Mouse (Mus musculus) retina, adult 2 months (tissue): ENCODE data around the gene Plcd1.
A peak's percentile ranks its signal among the peaks of the same experiment; 100 is the strongest.

ENCODE experiments used
- DNase-seq: peaks from one replicate; pipeline ENCODE4 v3.0.0-alpha.2; 2012; ENCODE audit warnings: low read depth, low spot score

Plcd1 gene

DNA sequence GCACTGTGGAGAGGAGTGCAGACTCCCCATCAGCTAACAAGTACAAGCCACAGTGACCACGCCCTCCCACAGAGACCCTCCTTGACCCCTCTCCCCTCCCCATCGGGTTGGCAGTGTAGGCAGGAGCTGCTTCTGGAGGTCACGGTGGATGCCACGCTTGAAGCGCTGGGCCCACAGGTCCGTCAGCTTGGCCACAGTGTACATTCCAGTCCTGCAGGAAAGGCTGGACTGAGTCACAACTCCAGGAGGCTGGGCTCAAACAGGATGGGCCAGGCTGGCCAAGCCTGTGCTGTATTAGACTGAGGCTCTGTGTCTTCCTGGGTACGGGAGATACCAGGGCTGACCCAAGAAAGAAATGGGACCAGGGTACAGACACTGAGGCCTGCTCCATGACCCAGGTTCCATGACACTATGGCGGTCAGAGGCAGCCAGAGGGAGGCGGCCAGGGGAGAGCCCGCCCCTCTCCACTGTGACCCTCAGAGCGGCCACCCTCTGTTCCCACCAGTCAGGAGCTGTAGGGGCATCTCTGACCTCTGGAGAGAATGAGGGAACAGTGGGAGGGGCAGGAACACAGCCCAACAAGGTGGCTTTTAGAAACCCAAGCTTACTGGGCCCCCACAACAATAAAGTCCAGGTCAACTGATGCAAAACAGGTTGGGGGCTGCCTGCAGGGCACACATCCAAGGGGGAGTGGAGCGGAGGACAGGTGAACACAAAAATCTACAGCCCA lies 1.6 kb downstream of the Plcd1 start:
- DNase-seq: no peak

DNA sequence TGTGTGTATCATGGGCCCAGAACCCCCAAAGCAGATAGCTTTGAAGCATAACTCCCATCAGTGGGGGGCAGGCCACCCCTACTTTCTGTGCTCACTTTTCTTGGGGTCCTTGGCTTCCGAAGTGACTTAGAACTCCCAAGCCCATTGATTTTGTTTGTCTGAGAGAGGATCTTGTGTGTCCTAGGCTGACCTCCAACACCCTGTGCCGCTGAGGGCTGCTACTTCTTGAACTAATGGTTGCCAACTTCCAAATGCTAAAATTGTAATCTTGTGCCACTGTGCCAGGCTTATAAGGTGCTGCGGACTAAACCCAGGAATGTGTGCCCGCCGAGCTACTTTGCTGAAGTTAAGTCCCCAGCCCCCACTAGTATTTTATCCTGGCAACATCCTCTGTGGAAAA lies 2.8 kb downstream of the Plcd1 start:
- no peak for DNase-seq

DNA sequence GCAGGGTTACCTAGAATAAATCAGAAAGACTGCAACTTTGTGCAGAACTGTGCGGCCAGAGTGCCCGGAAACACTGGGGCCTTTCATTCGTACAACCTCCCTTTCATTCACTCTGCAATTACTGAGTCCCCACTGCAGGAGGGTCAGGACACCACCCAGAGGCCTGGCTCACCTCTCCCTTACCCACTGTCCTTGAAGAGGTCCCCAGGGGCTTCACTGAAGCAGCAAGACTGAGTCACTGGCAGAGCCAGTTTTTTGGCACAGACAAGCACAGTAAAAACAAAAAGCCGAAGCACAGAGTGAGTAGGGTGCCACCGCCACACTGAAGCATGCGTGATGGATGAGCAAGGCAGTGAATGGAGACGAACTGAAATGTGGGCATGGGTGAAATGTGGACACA lies 3.9 kb downstream of the Plcd1 start:
- no peak for DNase-seq

DNA sequence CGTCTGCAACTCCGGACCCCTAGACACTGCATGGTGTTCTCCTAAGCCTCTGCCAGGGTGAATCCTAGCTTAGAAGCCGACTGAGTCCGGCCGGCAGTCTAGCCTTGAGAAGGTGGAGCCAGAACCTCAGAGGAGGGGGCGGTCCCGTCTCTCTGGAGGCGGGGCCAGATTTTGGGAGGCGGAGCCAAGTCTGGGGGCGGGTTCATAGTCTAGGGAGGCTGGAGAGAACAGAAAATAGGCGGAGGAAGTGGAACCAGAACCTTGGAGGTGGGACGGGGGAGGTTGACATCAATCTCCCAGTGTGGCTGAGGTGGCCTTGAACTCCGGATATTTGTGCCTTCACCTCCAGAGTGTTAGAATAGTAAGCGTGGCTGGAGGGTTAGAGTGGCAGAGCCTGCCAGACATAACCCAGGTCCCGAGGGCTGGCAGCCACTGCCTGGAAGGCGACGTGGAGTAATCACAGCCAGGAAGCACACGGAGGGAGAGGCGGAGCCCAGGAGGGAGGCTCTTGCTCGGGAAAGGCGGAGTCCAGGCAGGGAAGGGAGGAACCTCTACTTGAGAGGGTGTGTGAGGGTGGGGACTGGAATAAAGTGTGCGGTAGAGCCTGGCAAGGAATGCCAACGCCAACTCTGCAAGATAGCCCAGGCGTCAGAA lies 5.0 kb downstream of the Plcd1 start:
- peak; percentile 45 for DNase-seq

DNA sequence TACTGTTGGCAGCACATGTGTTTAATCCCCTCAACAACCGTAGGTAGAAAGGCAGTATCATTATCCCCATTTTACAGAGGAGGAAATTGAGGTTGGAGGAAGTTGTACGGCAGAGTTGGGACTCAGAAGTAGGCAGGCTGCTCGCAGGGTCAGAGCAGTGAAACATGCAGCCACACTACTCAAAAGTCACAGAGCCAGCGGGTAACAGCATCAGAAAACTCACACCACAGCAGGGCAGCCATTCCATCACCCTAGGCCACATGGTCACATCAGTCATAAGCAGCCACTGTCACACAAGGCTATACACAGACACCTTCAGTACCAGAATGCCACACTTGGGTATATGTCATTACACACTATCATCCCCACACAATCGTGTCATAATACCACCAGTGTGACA lies 6.0 kb downstream of the Plcd1 start:
- DNase-seq: no peak

DNA sequence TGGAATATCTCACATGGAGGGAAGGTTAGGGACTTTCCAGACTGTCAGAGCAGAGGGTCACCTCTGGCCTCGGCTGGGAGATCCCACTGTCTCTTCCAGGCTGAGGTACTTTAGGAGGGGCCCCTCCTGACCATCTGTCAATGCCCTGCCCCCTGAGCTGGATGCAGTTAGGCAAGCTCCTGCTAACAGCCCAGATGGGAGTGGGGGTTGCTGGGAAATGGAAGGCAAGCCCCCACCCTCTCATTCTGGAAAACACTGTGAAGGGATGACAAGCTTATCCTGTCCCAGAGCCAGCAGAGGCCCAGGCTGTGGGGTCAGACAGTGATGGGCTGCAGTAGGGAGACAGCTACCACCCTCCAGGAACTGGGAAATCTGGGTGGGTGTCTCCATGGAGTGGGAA lies 6.9 kb downstream of the Plcd1 start:
- no peak for DNase-seq

DNA sequence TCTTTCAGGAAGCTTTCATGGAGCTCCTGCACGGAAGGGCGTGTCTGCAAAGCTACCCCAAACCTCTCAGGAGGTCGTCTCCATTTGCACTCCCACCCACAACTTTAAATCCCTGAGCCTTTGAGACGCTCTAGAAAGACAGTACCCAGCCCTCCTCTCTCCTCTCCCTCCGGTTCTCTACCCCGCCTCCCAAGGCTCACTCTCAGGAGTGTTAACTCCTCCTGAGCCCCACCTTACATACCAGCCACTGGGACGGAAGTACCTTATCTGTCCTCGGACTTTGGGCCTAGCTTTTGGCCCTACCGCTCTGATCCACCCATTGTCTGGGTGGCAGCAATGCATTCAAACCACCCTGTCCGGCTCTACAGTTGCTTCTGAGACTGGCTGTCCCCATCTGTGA lies 9.3 kb downstream of the Plcd1 start:
- no peak for DNase-seq

DNA sequence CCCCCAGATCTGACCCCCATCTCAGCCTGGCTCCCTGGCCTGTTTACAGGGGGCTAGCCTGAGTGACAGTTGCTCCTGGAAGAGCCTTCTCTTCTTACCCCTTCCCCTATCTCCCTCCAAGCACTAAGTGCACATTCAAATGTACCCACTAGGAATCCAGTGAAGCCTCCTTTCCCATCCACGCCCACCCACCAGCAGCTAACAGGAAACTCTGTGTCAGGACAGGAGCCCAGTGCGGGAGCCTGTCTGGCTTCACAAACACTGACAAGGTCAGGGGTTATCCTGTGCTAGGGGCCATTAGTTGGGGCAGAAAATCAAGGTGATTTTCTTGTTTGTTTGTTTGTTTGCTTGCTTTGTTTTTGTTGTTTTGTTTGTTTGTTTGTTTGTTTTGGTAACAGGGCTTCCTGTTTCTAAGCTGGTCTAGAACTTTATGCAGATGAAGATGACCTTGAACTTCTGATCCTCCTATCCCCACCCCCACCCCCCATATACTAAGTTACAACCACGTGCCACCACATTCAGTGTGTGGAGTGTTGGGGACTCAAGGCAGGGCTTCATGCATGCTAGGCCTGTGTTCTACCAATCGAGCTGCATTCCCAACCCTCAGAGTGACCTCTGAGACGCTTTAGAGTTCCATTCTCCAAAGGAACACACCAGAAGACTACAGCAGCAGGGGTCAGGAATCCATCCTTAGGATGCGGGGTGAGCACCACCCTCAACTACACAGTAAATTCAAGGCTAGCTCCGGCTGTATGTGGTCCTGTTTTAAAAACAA lies 10.5 kb downstream of the Plcd1 start:
- no peak for DNase-seq

DNA sequence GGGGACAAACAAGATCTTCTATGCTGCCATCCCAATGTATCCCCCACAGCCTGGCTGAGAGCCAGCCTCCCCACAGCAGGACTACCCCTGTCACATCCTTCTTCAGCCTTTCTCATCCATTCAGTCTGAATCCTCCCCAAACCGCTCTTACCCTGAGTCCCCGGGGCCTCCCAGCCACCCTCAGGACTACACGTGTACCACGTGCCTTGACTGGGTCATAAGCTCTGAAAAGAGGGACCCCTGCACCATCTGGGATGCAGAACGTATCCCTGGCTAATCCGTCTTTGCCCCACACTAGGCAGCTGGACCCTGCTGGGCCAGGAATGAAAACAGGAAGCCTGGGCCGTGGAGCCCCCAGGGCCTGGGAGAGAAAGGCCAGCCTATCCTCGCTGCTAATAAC lies 11.3 kb downstream of the Plcd1 start:
- no peak for DNase-seq

DNA sequence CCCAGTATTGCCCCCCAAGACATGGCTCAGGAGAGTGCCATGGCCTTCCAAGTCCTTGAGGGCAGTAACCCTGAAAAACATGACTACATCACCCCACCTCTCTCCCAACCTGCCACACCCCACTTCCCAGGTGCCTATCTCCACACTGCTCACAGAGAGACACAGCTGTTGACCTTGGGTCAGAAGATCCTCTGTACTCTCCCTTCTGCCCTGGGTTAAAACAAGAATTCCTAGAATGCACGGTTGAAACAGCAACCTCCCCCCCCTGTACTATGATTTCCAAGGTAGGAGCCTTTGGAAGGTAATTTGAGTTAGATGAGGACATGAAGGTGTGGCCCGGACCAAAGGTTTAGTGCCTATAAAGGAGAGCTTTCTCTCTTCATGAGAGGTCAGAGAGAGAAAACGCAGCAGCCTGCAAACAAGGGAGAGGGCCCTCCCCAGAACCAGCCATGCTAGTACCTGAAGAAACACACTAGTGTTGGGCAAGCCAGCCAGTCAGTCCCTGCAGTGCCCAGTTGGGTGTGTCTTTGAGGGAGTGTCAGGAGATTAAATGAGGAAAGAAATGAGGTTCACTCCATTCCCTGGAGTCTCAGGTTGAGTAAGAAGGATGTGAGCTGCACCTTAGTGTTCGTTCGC lies 13.1 kb downstream of the Plcd1 start:
- no peak for DNase-seq

DNA sequence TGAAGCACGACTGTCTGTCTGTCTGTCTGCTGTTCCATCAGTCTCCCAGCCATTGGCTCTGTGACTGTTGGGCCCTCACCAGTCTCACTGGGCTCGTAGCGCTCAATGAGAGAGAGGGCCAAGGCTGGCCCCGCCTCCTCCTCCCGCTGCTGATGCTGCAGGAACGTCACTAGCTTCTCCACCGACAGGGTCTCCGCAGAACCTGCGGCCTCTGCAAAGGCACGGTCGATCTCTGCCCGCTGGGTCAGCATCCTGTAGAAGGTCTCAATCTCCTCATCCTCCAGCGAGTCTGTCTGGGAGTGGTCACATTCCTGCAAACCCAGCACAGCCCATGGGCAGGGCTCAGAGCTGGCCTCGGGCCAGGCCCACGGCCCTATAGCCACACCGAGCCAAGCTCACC lies 17.6 kb downstream of the Plcd1 start:
- no peak for DNase-seq

DNA sequence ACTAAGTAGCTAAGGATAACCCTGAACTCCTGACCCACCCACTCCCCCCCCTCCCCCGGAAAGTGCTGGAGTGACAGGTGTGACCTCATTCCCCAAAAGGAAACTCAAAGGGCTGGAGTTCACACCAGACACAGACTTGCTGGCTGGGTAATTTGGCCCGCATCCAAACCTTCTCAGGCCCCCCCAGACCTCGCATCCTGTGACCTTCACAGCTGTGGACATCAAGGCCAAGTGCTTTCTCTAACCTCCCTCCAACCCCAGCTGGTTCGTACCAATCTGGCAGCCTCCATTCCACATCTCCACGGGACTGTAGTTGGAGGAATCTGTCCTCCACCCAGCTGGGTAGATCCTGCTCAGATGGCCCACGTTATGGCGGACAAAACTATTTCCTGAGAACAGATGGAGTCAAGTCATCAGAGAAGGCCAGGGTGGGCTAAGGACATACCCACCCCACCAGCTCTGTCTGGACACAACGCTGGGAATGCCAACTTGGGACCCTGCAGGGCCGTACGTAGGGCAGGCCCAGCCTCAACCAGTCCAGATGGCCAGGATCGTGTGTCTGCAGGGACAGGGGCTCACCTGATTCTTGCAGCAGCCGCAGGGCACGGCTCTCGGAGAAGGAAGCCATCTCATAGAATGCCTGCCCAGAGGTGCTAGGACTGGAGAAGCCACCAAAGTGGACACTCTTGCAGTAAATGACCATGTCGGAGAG lies 20.0 kb downstream of the Plcd1 start:
- DNase-seq: no peak

DNA sequence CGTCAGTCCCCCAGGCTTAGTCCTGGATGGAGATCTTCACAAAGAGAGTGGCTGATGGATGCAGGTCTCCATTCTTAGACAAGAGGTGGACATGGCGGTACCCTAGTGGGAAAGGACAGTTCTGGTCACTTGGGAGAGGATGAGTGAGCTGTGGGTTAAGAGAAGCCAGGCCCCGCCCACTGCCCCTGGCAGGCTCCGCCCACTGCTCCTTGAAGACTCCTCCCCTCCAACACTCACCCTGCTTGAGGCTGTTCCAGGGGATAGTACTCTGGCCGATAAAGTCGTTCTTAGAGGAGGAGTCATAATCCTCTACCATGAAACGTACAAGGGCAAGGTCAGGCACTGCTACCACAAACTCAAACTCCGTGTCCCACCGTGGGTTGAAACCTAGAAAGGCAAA lies 21.5 kb downstream of the Plcd1 start:
- DNase-seq: no peak

DNA sequence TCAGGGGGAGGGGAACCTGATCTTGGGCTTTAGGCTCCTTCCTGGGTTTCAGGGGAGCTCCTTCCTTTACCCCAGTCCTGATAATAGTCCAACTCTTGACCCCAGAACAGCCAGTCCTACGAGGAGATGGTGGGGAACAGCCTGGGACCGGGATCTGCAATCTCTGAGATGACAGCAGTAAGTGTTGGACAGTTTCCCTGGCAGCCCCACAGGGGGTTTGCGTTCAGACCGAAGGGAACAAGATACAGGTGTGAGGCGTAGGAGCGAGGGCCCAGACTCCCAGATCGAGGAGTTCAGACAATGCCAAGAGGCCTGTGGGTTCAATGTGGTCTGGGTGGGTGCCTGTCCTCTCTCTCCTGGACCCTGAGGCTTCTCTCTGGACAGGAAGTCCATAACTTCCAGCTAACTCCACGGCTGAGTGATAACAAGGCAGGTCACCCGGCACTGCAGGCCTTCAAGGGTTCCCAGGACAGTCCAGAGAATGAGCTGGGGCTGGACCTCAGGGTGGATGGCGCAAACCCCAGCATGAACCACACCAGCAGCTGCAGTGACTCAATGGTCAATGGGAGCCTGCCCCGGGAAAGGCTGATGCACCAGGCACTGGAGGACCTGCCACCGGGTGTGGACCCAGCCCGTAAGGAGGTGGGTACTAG lies 23.0 kb downstream of the Plcd1 start:
- no peak for DNase-seq

DNA sequence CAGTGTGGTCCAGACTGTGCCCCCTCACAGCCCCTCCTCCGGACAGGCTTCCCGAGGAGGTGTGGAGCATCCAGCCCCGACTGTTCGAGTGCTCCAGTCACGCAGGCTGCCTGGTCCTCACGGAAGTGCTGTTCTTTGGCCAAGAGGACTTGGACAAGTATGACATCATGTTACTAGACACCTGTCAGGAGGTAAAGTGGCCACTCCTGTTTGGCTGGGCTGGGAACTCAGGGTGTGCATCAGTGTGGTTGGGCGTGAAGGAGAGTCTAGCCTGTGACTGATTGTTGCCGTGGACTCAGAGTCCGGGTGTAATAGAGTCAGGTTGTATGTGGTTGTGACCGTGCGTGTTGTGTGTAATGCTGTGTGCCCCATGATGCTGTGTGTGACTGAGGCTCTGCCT lies 25.0 kb downstream of the Plcd1 start:
- no peak for DNase-seq

DNA sequence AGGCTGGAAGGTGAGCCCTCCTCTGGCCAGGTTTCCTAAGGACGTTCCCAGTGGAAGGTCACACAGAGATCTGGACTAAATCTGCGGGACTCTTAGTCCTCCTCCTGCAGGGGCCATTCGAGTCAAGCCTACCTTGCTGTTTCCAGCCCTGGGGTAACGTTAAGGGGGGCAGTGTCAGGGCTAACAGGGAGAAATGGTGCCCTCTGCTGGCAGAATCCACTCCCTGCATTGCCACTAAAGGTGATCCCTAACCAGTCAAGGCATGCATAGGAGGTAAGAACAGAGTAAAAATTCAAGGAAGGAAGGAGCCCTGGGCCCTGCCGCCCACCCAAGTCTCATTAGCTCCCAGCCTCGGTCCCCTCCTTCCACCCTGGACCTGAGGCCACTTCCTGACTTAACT lies 25.7 kb downstream of the Plcd1 start:
- peak; percentile 40 for DNase-seq

DNA sequence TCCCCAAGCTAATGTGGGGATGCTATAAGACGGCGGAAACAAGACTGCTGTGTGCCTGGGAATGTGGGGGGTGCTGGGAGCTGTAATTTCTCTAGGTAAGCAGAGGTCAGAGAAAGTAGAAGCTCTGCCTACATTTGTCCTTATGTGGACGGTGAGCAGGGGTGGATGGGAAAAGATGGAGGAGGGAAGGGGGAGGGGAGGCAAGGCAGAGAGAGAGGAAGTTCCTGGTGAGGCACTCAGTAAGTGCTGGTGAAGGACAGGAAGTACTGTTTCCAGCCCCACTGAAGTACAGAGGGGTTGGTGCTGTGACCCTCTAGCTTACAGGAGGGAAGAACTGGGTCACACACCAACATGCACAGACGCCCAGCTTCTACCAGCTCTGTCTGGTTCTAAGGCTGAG lies 29.0 kb downstream of the Plcd1 start:
- no peak for DNase-seq

DNA sequence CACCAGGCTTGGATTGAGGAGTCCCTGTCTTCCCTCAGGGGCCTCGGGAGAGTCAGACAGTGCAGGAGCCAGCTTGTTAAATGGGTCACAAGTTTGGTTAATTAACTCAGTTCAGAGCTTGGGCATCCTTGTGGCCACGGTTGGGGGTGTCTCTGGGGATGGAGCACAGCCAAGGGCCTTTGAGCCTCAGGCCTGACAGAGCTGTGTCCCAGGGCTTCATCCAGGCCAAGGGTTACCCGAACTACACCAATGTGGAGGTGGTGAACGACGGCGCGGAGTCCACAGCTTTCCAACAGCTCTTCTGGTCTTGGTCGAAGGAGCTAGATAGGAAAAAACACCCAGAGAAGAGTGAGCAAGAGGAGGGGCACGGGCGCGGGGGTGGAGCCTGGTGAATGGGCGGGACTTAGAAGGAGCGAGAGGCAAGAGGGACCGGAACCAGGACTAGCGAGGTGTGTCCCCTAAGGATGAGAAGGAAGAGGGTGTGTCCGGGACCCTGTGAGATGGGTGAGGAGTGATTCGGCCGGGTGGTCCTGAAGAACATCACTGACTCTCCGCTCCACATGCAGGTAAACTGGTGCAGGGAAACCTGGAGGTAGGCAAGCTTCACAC lies 30.2 kb downstream of the Plcd1 start:
- DNase-seq: no peak

DNA sequence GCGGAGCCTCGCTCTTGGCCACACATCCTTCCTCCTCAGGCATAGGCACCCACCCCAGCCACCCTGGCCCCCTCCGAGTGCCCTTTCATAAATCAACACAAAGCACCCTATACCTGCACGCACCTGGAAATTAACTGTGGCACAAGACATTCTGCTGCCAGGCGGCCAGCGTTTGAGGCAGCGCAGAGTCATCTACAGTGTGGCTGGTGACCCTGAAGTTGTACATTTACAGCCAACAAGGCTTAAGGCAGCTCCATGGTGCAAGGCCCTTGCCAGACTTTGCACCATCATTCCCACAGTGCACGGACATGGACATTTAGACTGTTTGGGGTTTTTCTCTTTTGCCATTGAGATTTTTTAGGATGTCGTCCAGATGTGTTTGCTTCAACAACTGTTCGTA lies 32.6 kb downstream of the Plcd1 start:
- no peak for DNase-seq

DNA sequence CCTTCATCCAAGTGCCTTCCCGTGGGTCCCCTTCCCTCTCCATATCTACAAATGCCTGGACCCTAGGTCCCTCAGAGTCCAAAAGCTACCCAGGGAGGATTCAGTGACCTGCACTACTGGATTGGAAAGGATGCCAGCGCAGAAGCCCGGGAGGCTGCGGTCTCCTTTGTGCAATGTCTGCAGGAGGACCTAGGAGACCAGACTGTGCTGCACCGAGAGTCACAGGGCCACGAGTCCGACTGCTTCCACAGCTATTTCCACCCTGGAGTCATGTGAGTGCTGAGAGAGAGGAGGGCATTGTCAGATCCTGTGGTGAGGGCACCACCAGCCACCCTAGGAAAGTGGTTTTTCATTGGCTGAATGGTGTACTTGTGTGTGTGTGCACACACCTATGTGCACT lies 35.1 kb downstream of the Plcd1 start:
- no peak for DNase-seq

DNA sequence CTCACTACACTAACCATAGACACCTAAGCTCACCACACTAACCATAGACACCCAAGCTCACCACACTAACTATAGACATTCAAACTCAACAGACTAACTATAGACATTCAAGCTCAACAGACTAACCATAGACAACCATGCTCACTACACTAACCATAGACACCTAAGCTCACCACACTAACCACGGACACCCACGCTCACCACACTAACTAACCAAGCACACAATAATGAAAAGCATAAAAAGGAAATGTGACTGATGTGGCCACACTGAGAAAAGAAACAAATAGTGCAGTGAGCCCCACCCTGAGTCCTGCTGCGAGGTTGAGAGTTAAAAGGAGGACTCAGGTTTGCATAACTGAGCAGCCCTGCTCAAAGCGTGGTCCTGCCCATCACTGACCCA lies 38.0 kb downstream of the Plcd1 start:
- DNase-seq: no peak
